Mouse (Mus musculus) hindbrain, embryonic 15.5 days (tissue): ENCODE results near the gene Xylt1. TPM values are rescaled to one million over a fixed set of nuclear protein-coding genes. Genes with fewer than 3 reads are reported as not detected.

Source experiments
- ATAC-seq: fragments of 200-750 bp; cut with Nextera tagmentation; 2 replicates; pipeline ENCODE4 v1.8.0; 2017; ENCODE audit warnings: low read depth, moderate number of reproducible peaks, moderate TSS enrichment; ENCODE audit not compliant: low FRiP score
- H3K27ac ChIP-seq: fragments of 300-500 bp; sonication (generic); replicated peaks from 2 replicates; pipeline ENCODE4 v1.5.1; 2015; ENCODE audit warnings: mild to moderate bottlenecking, inconsistent platforms
- H3K27me3 ChIP-seq: fragments of 300-500 bp; sonication (generic); 2 replicates; pipeline ENCODE4 v1.6.1; 2015; ENCODE audit warnings: control low read depth, inconsistent platforms
- H3K36me3 ChIP-seq: fragments of 300-500 bp; sonication (generic); 2 replicates; pipeline ENCODE4 v1.6.1; 2015; ENCODE audit warnings: control low read depth, inconsistent platforms
- H3K4me1 ChIP-seq: fragments of 300-500 bp; sonication (generic); replicated peaks from 2 replicates; pipeline ENCODE4 v1.6.1; 2015; ENCODE audit warnings: control low read depth, inconsistent platforms
- H3K4me2 ChIP-seq: fragments of 300-500 bp; sonication (generic); 2 replicates; pipeline ENCODE4 v1.6.1; 2015; ENCODE audit warnings: moderate library complexity, mild to moderate bottlenecking, inconsistent platforms
- H3K4me3 ChIP-seq: fragments of 300-500 bp; sonication (generic); 2 replicates; pipeline ENCODE4 v1.5.1; 2015; ENCODE audit warnings: mild to moderate bottlenecking, inconsistent platforms
- H3K9ac ChIP-seq: fragments of 300-500 bp; sonication (generic); 2 replicates; pipeline ENCODE4 v1.6.1; 2015; ENCODE audit warnings: inconsistent platforms
- H3K9me3 ChIP-seq: fragments of 300-500 bp; sonication (generic); 2 replicates; pipeline ENCODE4 v1.6.1; 2016; ENCODE audit warnings: control low read depth, inconsistent platforms
- WGBS: fragments of 180-500 bp; shearing (Covaris S2); methylation state at CpG from one replicate; pipeline ENCODE4 v1.1.7; 2015; 5-methylcytosine and 5-hydroxymethylcytosine counted together
- polyA plus RNA-seq: library from polyadenylated mRNA; unstranded; fragments of >200 nt; fragmentation: Nextera tagmentation; extraction: Ambion mirVana; gene quantifications from 2 replicates; pipeline ENCODE4 v1.2.1, GENCODE M21; 2015

Gene Xylt1
- polyA plus RNA-seq, 1 experiment from 2014 or later, result 4.0 TPM

DNA sequence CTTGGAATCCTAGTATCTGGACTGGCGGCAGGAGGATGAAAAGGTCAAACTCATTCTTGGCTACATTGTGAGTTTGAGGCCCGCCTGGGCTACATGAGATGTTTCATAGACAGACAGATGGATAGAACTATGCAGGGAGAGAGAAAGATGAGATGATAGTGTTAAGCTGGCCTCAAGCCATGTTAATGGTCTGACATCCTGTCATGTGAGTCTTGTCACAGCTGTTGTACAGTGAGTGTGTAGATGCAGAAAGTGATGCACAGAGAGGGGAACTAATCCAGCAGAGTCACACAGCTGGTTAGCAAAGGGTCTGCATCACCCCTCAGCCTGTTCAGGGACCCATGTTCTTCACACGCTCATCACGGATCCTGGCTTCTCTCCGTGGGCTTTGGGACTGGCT, 19.2 kb downstream of the Xylt1 start:
- Histone ChIP-seq H3K4me3 (no peak overlapping the region), H3K27me3 (no peaks in the 10 kb centered on the region), H3K4me2 (no peak overlapping the region), H3K9me3 (no peaks in the 10 kb centered on the region), H3K4me1 (peaks cover 20% of the 10 kb centered on the region), H3K9ac (no peak overlapping the region), H3K36me3 (no peaks in the 10 kb centered on the region), H3K27ac (no peak overlapping the region)
- ATAC-seq, result no peak
- 91% methylated on average over 5 of the region's 5 CpGs for WGBS

DNA sequence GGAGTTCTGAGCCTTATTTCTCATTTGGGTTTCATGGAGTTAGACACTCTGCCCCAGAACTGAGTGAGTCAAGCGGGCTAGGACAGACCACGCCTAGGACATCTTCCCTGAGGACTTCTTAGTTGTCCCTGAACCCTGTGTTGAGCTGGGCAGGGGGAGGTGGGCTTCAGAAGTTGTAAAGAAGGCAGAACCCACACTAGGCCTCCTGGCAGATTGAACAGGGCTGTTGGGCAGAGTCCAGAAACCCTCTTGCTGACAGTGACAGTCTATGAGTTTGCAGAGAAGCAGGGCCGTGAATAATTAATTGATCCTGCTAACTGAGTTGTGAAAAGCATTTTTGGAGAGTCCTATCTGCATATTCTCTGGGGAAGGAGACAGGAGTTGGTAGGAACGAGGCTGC, 20.8 kb downstream of the Xylt1 start:
- H3K36me3 ChIP-seq, result no peaks in the 10 kb centered on the region
- H3K27me3 ChIP-seq, result no peaks in the 10 kb centered on the region
- H3K4me2 ChIP-seq, result no peak overlapping the region
- 53% methylated on average over 4 of the region's 4 CpGs for WGBS
- H3K9me3 ChIP-seq, result no peaks in the 10 kb centered on the region
- H3K4me3 ChIP-seq, result no peak overlapping the region
- no peak overlapping the region for H3K27ac ChIP-seq
- peak; percentile 57; the same call in 1 of the 2 replicates for ATAC-seq
- peaks cover 10% of the 10 kb centered on the region for H3K4me1 ChIP-seq
- no peak overlapping the region for H3K9ac ChIP-seq

DNA sequence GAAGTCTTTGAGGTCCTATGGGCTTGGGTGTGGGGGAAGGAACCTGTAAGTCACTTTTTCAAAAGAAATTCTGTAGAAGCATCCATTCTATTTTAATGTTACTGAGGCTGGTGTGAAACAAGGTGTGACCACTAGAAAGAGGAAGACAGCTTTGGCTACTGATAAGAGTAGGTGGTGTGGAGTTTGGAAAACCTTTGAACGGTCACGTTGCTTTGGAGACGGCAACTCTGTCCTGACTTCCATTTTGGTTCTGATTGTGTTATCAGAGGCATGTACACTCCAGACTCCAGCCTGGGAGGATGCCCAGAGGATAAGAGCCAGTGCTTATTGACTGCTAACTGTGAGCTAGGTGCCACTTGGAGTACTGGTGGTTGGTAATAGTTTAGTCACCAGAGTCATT, 25.6 kb downstream of the Xylt1 start:
- H3K36me3 ChIP-seq, result no peaks in the 10 kb centered on the region
- H3K9ac ChIP-seq, result no peak overlapping the region
- ATAC-seq, result no peak
- no peak overlapping the region for H3K27ac ChIP-seq
- no peak overlapping the region for H3K4me3 ChIP-seq
- no peaks in the 10 kb centered on the region for H3K9me3 ChIP-seq
- no peaks in the 10 kb centered on the region for H3K27me3 ChIP-seq
- no peak overlapping the region for H3K4me2 ChIP-seq
- H3K4me1 ChIP-seq, result no peaks in the 10 kb centered on the region
- WGBS, result 87% methylated on average over 3 of the region's 3 CpGs

DNA sequence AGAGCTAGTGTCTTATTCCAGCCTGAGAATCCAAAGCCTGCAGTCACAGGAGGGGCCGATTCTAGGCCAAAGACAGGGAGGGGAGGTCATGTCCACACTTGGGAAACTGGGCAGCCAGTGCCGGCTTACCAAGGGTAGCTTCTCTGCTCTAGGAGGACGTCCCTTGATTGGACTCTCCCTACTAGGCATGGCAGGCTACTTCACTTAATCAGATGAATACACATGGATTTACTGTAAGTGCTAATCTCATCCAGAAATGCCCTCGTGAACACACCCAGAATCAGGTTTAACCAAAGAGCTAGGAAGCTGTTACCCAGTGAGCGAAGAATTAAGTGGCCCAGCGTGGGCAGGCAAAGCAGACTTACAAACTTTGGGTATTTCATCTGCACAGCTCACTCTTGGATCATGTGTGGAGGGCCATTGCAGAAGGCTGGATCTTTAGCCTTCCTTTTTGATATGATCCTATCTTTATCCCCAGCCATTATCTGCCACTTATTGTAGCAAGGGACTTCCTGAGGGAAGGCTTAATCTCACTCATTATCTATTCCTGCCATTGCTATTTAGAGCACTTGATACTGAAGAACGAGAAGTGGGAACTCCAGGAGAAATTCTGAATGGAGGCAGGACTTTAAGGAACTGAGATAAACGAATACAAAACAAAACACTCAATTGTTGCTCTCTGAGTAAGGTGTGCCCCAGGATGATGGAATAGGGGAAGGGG, 28.6 kb downstream of the Xylt1 start:
- Histone ChIP-seq H3K36me3 (no peaks in the 10 kb centered on the region), H3K27ac (no peak overlapping the region), H3K4me2 (no peak overlapping the region), H3K4me1 (peaks cover 4% of the 10 kb centered on the region; the same call in 1 of the 2 replicates), H3K9me3 (no peaks in the 10 kb centered on the region), H3K9ac (no peak overlapping the region), H3K27me3 (no peaks in the 10 kb centered on the region), H3K4me3 (no peak overlapping the region)
- 90% methylated on average over 8 of the region's 8 CpGs for WGBS
- no peak for ATAC-seq

DNA sequence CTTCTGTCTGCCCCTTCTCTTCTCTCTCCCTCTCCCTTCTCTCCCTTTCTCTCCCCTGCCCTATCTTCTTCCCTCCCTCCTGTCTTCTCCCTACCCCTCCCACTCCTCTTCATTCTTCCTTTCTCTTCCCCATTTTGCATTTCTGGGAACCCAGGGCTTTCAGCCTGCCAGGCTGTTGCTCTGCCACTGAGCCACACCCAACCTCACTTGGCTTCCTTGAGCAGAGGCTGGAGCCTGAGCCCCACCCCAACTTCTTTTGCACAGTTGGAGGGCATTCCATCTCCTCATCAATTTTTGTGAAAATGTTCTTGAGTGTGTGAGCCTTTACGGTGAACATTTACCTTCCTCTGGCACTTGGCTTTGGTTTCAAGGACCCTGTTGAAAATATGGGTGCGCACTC, 31.1 kb downstream of the Xylt1 start:
- no peak for ATAC-seq
- no peak overlapping the region for H3K4me3 ChIP-seq
- 87% methylated on average over 2 of the region's 2 CpGs for WGBS

DNA sequence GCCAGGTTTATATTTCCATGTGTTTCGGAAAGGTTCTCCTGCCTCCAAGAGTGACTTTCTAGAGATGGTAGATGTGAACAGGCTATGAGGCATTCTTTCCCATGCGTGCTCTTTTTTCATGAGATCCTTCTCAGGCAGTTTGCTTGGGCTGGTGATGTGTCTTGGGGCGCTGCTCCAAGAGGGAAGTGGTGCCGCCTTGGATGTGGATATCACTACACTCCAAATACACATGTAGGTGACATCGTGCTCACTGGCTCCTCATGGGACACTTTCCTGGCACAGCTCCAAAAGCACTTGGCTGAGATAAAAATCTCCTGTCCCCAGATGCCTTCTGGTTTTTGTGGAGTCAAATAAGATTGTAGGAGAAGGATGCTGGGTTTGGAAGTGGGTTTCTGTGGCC, 31.6 kb downstream of the Xylt1 start:
- 71% methylated on average over 5 of the region's 5 CpGs for WGBS
- H3K9me3 ChIP-seq, result no peaks in the 10 kb centered on the region
- ATAC-seq, result no peak
- no peak overlapping the region for H3K4me3 ChIP-seq
- peaks cover 4% of the 10 kb centered on the region; the same call in 1 of the 2 replicates for H3K4me1 ChIP-seq
- H3K36me3 ChIP-seq, result no peaks in the 10 kb centered on the region
- H3K27ac ChIP-seq, result no peak overlapping the region
- no peaks in the 10 kb centered on the region for H3K27me3 ChIP-seq
- H3K9ac ChIP-seq, result no peak overlapping the region
- no peak overlapping the region for H3K4me2 ChIP-seq

More for the DNA sequence above, 31.1 kb downstream of the Xylt1 start:
- H3K27ac ChIP-seq, result no peak overlapping the region
- no peaks in the 10 kb centered on the region for H3K9me3 ChIP-seq
- H3K27me3 ChIP-seq, result no peaks in the 10 kb centered on the region
- peaks cover 4% of the 10 kb centered on the region; the same call in 1 of the 2 replicates for H3K4me1 ChIP-seq
- H3K9ac ChIP-seq, result no peak overlapping the region
- H3K4me2 ChIP-seq, result no peak overlapping the region
- no peaks in the 10 kb centered on the region for H3K36me3 ChIP-seq

DNA sequence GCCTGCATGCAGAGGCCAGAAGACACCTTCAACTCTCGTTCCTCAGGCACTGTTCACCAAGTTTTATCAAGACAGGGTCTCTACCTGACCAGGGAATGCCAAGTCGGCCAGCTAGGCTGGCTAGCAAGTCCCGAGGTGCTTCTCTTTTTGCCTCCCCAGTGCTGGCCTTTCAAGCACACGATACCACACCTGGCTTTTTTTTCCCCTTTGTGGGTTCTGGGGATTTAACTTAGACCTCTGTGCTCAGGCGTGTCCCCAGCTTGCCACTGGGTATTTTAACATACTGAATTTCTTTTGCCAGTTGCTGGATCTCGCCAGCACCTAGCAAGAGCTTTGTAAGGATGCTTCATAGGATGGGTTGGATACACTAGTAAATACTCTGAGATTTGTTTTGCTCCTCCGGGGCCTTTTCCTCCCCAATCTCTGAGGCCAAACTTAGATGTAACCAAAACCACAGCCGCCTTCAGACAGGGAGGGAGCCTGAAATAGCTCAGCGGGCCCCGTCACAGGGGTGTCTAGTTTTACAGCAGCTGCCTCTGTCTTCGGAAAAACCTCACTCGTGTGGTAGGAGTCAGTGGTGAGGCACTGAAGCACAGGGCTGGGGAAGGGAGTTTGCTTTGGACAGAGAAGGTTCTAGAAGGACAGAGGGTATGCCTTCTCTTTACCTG, 33.7 kb downstream of the Xylt1 start:
- Histone ChIP-seq H3K4me1 (peaks cover 12% of the 10 kb centered on the region), H3K9ac (no peak overlapping the region), H3K9me3 (no peaks in the 10 kb centered on the region), H3K27me3 (no peaks in the 10 kb centered on the region), H3K4me3 (no peak overlapping the region), H3K4me2 (no peak overlapping the region), H3K27ac (no peak overlapping the region), H3K36me3 (no peaks in the 10 kb centered on the region)
- 87% methylated on average over 12 of the region's 12 CpGs for WGBS
- no peak for ATAC-seq

DNA sequence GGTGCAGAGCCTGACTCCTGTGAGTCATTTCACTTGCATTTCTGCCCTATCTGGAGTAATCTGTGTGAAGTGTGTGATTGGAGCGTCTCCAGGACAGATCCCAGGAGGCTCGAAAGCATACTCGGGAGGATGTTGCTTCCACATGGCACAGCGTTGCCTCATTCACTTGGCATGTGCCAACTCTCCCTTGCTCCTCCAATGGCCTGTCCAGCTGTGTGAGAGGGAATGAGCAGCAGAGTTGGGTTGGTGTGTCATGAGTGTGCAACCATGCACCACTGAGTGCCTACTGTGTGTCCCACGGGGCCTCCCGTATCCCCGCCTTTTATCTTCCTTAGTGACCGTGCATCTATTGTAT, 34.2 kb downstream of the Xylt1 start:
- 84% methylated on average over 8 of the region's 8 CpGs for WGBS
- ATAC-seq, result no peak

DNA sequence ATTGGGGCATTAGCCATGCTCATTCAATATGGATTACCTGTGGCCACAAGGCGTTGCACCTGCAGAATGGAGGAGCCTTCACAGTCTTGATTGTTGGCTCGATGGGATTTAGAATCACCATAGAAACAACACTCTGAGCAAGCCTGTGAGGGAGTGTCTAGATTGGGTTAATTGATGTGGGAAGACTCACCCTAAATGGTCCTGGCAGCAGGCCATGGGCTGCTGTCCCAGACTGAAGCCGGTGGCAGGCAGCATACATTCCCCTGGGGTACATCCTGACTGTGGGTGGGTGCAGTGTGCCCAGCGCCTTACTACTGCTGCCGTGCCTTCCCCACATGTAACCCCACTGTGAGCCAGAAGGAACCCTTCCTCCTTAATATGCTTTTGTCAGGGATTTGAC, 38.3 kb downstream of the Xylt1 start:
- Histone ChIP-seq H3K27me3 (no peaks in the 10 kb centered on the region), H3K9me3 (no peaks in the 10 kb centered on the region), H3K4me2 (no peak overlapping the region), H3K4me3 (no peak overlapping the region), H3K4me1 (peaks cover 32% of the 10 kb centered on the region), H3K9ac (no peak overlapping the region), H3K36me3 (no peaks in the 10 kb centered on the region), H3K27ac (no peak overlapping the region)
- peak; percentile 66; the same call in 1 of the 2 replicates for ATAC-seq
- WGBS, result 27% methylated on average over 5 of the region's 5 CpGs

More for the DNA sequence above, 34.2 kb downstream of the Xylt1 start:
- Histone ChIP-seq H3K9ac (no peak overlapping the region), H3K4me3 (no peak overlapping the region), H3K36me3 (no peaks in the 10 kb centered on the region), H3K4me1 (peaks cover 14% of the 10 kb centered on the region), H3K4me2 (no peak overlapping the region), H3K27ac (no peak overlapping the region), H3K27me3 (no peaks in the 10 kb centered on the region), H3K9me3 (no peaks in the 10 kb centered on the region)

DNA sequence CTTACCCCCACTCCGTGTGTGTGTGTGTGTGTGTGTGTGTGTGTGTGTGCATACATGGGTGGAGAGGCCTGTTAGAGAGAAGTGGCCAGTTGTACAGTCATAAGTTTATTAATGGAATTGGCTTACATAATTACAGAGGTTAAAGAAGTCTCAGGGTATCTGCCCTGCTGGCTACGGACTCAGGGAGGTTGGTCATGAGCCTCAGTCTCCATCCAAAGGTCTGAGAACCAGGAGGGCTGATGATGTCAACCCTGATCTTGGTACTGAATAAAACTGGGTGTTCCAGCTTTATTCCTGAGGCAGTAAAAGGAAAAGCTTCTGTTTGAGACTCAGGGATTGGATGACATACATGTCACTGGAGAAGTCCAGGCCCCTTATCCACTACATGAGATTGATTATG, 39.1 kb downstream of the Xylt1 start:
- no peak overlapping the region for H3K4me2 ChIP-seq
- H3K9ac ChIP-seq, result no peak overlapping the region
- peaks cover 32% of the 10 kb centered on the region for H3K4me1 ChIP-seq
- no peaks in the 10 kb centered on the region for H3K27me3 ChIP-seq
- ATAC-seq, result no peak
- 82% methylated on average over 2 of the region's 2 CpGs for WGBS
- no peak overlapping the region for H3K27ac ChIP-seq
- H3K9me3 ChIP-seq, result no peaks in the 10 kb centered on the region
- H3K36me3 ChIP-seq, result no peaks in the 10 kb centered on the region
- no peak overlapping the region for H3K4me3 ChIP-seq

DNA sequence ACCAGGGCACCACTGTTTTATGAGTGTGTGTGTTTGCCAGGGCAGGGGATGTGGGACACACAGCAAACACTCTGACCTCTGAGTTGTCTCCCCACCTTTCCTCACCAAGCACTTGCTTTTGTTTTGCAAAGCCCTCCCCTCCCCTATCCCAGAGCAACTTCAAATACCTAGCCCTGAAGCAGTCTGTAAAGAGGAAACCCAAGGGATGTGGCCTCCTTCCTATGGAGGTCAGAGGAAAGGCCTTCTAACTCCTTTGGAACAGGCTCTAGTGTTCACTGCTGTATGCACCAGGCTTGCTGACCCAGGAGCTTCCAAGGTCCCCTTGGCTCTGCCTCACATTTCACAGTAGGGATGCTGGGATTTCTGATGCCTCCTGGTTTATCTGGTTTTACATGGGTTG, 39.5 kb downstream of the Xylt1 start:
- H3K27ac ChIP-seq, result no peak overlapping the region
- no peak for ATAC-seq
- no peak overlapping the region for H3K9ac ChIP-seq
- H3K27me3 ChIP-seq, result no peaks in the 10 kb centered on the region
- H3K36me3 ChIP-seq, result no peaks in the 10 kb centered on the region
- H3K4me1 ChIP-seq, result peaks cover 32% of the 10 kb centered on the region
- no peak overlapping the region for H3K4me2 ChIP-seq
- H3K9me3 ChIP-seq, result no peaks in the 10 kb centered on the region
- no peak overlapping the region for H3K4me3 ChIP-seq

DNA sequence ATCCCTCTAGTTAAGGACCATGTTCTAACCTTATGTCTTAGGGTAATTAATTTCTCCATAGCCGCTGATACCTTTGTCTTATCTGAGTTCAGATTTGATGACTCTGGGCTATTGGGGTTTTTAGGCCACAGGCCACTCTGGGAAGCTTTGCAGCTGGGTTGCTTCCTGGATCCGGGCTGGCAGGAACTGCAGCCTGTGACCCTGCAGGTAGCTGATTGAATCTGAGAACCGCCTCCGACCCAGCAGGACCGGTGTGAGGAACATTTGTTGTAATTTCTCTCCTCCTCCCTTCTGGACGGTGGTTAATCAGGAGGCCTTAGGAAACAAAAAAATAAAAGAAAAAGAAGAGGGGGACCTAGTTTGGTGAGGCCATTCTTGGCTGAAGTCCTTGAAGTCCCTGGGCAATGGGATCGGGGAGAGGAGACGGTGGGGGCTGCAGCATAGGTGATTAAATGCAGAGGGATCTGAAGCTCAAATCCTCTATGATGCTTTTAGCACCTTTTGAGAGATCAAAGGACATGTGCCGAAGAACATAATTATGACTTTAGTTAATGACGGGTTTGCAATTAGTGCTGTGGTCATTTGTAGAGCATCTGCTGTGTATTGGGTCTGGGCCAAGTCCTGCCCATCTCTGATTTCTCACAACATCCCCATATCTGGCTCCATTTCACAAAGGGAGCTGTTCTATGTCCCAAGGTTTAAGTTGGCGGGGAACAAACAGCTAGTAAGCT, 40.2 kb downstream of the Xylt1 start:
- 33% methylated on average over 11 of the region's 11 CpGs for WGBS
- no peak overlapping the region for H3K9ac ChIP-seq

More for the DNA sequence above, 40.2 kb downstream of the Xylt1 start:
- Histone ChIP-seq H3K27me3 (no peaks in the 10 kb centered on the region), H3K27ac (no peak overlapping the region), H3K9me3 (no peaks in the 10 kb centered on the region), H3K4me3 (no peak overlapping the region), H3K4me2 (no peak overlapping the region), H3K36me3 (no peaks in the 10 kb centered on the region), H3K4me1 (peaks cover 32% of the 10 kb centered on the region)
- ATAC-seq, result no peak
